In the genomic region with DNA sequence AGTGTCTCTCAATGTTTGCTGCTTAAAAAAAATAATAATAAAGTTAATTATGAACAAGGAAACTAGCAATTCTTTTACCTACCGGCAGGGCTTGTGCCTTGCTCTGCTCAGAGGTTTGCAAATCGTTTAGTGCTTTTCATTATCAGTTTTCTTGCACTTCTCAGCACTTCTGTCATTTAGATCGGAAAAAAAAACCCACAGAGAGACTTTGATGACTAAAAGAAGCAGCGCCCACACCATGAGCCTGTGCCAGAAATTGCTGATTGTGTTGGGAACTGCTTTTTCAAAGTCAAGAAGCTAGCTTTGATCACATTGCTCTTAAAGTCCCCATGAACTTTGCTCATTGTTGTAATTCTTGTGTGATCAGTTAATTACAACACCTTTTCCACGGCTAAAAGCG, we compare ENCODE assay signal across 20 mouse cellular contexts.
DNase-seq lines count a peak whose midpoint lies in the region; ATAC-seq and TF ChIP-seq lines count a peak whose summit lies in the region.
"Had no signal": no experiment of that assay in that cellular context is flagged by ENCODE, and none has a peak within 500 bp of the region (broad histone marks: within the 10 kb centered on the region; RNA-seq: fewer than 3 reads in every experiment).

No protein-coding gene starts in this region.

- 54% methylated on average over 6 of the region's 6 CpGs for WGBS in midbrain, postnatal 0 days

- no peak overlapping the region for H3K27ac ChIP-seq in left cerebral cortex, adult 2 months
- no peak overlapping the region for H3K27ac ChIP-seq in midbrain, postnatal 0 days (ENCODE audit: low read depth, low read length)
- H3K27ac ChIP-seq: embryonic facial prominence, embryonic 15.5 days; gastrocnemius, adult 2 months; hindbrain, embryonic 13.5 days; liver, embryonic 13.5 days; midbrain, embryonic 13.5 days; neural tube, embryonic 12.5 days had no signal

- H3K9me3 ChIP-seq in midbrain, postnatal 0 days (ENCODE audit: low read length) = no peaks in the 10 kb centered on the region
- H3K9me3 ChIP-seq: embryonic facial prominence, embryonic 15.5 days; hindbrain, embryonic 13.5 days; liver, embryonic 13.5 days; midbrain, embryonic 13.5 days; neural tube, embryonic 12.5 days had no signal

- no peaks in the 10 kb centered on the region for H3K4me1 ChIP-seq in midbrain, postnatal 0 days (ENCODE audit: insufficient read depth, low read length)
- H3K4me1 ChIP-seq: hindbrain, embryonic 13.5 days; liver, embryonic 13.5 days; midbrain, embryonic 13.5 days; neural tube, embryonic 12.5 days had no signal

- ATAC-seq in frontal cortex, adult (ENCODE audit: low TSS enrichment) = peak; percentile 66
- ATAC-seq in midbrain, postnatal 0 days (ENCODE audit: low FRiP score) = no peak
- ATAC-seq: forebrain, embryonic 16.5 days; midbrain, embryonic 13.5 days had no signal

- H3K4me3 ChIP-seq in left cerebral cortex, adult 2 months = no peak overlapping the region
- no peak overlapping the region for H3K4me3 ChIP-seq in midbrain, postnatal 0 days (ENCODE audit: low read depth, low read length)
- H3K4me3 ChIP-seq: embryonic facial prominence, embryonic 15.5 days; gastrocnemius, adult 2 months; hindbrain, embryonic 13.5 days; liver, embryonic 13.5 days; midbrain, embryonic 13.5 days; neural tube, embryonic 12.5 days had no signal

- TF ChIP-seq CTCF in left cerebral cortex, adult 2 months (IDR thresholded peaks at IDR 0.05) = peak; percentile 40
- TF ChIP-seq CTCF in midbrain, postnatal 0 days (IDR thresholded peaks at IDR 0.05) = no peak

- H3K36me3 ChIP-seq in midbrain, postnatal 0 days (ENCODE audit: insufficient read depth, low read length) = no peaks in the 10 kb centered on the region
- H3K36me3 ChIP-seq: embryonic facial prominence, embryonic 15.5 days; liver, embryonic 13.5 days; midbrain, embryonic 13.5 days; neural tube, embryonic 12.5 days had no signal

- no peak overlapping the region for H3K9ac ChIP-seq in midbrain, postnatal 0 days (replicated peaks; ENCODE audit: low read length, poor library complexity, severe bottlenecking)
- H3K9ac ChIP-seq: embryonic facial prominence, embryonic 15.5 days; hindbrain, embryonic 13.5 days; liver, embryonic 13.5 days; midbrain, embryonic 13.5 days; neural tube, embryonic 12.5 days had no signal

- no peaks in the 10 kb centered on the region for H3K27me3 ChIP-seq in midbrain, postnatal 0 days (ENCODE audit: insufficient read depth, low read length)
- H3K27me3 ChIP-seq: embryonic facial prominence, embryonic 15.5 days; hindbrain, embryonic 13.5 days; liver, embryonic 13.5 days; midbrain, embryonic 13.5 days; neural tube, embryonic 12.5 days had no signal

- no peak for DNase-seq in frontal cortex, postnatal 25 days (ENCODE audit: low spot score in 2 of 2)
- DNase-seq in left cerebral cortex, adult 2 months (ENCODE audit: extremely low spot score in 1 of 2, low spot score in 2 of 2) = no peak
- no peak for DNase-seq in left cerebral cortex, postnatal 36 days (ENCODE audit: low spot score in 2 of 2)
- DNase-seq in CD4-positive, CD25-positive, alpha-beta regulatory T cell, adult 2 months (ENCODE audit: low read depth, low spot score) = peak; percentile 46
- peak; percentile 19 for DNase-seq in induced T-regulatory cell, adult 2 months (ENCODE audit: low read depth)
- DNase-seq in adrenal gland, adult 8-10 months = no peak
- DNase-seq in midbrain, postnatal 0 days (ENCODE audit: low spot score) = no peak
- DNase-seq: adrenal gland, postnatal 10 days; cerebellum, adult 9-10 months; gastrocnemius, adult 2 months; kidney, adult 8-10 months; kidney, postnatal 10 days; liver, embryonic 13.5 days; lung, adult 2 months had no signal

- intact Hi-C loops in left cerebral cortex, adult 2 months (cut with DNase I) = loop anchor here (10.0 kb wide), 1 partner anchor 562 kb away; no protein-coding TSS in a partner anchor
- intact Hi-C loops in left cerebral cortex, postnatal 36 days (cut with DNase I) = no loop called here

- no peak overlapping the region for H3K4me2 ChIP-seq in midbrain, postnatal 0 days (ENCODE audit: low read depth, low read length, poor library complexity, severe bottlenecking)
- H3K4me2 ChIP-seq: embryonic facial prominence, embryonic 15.5 days; hindbrain, embryonic 13.5 days; liver, embryonic 13.5 days; midbrain, embryonic 13.5 days; neural tube, embryonic 12.5 days had no signal

Comparison
In these comparisons a context has a peak if more than half of its experiments do, and no peak if none do; other contexts are left out.
1. DNase-seq: peak in CD4-positive, CD25-positive, alpha-beta regulatory T cell, adult 2 months (single experiment) and induced T-regulatory cell, adult 2 months (single experiment); none in frontal cortex, postnatal 25 days (0 of 2), left cerebral cortex, adult 2 months (0 of 2), left cerebral cortex, postnatal 36 days (0 of 2), adrenal gland, adult 8-10 months (single experiment) and midbrain, postnatal 0 days (single experiment).